Mouse (Mus musculus) thymus, adult 2 months (tissue): ENCODE measurements around the gene Psma7.

Experiments
- CTCF ChIP-seq: fragments of 200-500 bp; IDR thresholded peaks from 2 replicates; pipeline ENCODE4 v1.5.1; 2012; ENCODE audit warnings: mild to moderate bottlenecking, control low read depth, low read length, moderate library complexity, borderline replicate concordance; ENCODE audit not compliant: control insufficient read depth, poor library complexity, insufficient read depth; ENCODE audit errors: extremely low read depth
- POLR2A ChIP-seq: fragments of 200-500 bp; IDR thresholded peaks from 2 replicates; pipeline ENCODE4 v1.6.1; 2012; ENCODE audit warnings: mild to moderate bottlenecking, low read length, control low read depth, moderate library complexity; ENCODE audit not compliant: control insufficient read depth, poor library complexity, insufficient read depth; ENCODE audit errors: extremely low read depth

DNA sequence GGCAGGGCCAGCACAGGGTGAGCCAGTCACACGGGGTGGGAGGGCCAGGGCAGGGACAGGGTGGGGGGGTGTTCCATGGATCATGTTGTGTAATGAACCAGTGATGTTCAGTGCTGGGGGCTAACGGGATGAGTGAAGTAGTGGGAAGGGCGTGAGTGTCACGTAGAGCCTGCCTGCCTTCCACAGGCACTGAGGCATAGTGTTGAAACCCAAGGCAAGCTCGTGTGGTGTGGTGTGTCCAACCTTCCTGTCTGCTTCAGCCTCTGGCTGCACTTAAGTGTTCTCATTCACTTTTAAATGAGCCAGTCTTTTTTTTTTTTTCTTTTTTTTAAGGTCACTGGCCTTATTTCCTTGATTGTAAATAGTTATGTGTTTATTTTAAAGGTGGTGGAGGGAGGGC, 7.5 kb downstream of the Psma7 start:
- TF ChIP-seq CTCF (no peak), POLR2A (no peak)
